Mouse (Mus musculus) T-cell, adult 2 months (primary cell): ENCODE measurements around the gene Slc25a25.
A peak's percentile ranks its signal among the peaks of the same experiment; 100 is the strongest.
"Not testable (repeated sequence)": the region's sequence is repeated elsewhere in the genome, so short reads cannot be mapped to it uniquely, and the experiment has no call there.

ENCODE experiments used
- DNase-seq: peaks from one replicate; pipeline ENCODE4 v3.0.0; 2022; ENCODE audit warnings: low spot score

The Slc25a25 gene

DNA sequence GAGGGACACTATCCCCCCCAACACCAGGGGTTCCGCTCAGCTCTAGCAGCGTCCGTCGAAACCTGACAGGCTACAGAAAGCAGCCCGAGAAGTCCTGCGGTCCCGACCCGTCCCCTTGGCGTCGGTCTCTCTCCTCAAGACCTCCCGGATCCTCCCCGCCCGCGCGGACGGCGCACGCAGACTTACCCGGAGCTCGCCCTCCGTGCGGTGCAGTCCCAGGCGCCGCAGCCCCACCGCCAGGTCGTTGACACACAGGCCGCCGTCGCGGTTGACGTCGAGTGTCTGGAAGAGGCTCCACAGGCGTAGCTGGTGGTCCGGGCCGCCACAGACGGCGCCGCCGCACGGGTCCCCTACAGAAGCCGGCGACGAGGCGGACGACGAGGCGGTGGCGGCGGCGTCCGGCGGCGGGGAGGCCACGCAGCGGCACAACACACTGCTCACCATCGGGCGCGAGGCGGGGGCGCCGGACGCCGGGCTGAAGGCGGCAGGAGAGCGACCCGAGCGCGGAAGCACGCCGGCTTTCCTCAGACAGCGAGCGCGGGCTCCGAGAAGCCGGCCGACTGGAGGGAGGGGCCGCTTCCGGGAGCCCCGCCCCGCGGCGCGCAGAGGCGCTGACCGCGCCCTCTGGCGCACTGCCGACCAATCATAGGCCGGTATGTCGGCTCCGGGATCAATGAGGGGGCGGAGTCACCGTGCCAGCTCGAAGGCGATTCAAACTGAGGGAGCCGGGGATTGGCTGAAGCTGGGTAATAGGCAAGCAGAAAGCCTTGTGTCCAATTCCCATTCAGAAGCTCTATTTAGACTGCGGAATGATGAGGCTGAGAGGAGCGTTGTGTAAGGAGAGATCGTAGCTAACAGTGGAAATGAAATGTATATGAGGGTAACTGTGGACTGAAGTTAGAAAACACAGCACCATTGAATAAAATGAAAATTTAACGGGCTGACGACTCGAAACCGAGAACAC is at the start of gene Slc25a25:
TSS of gene Slc25a25 (minus strand) at position 565 of the 964 bp plus-strand sequence.
- DNase-seq, result peak; percentile 97

DNA sequence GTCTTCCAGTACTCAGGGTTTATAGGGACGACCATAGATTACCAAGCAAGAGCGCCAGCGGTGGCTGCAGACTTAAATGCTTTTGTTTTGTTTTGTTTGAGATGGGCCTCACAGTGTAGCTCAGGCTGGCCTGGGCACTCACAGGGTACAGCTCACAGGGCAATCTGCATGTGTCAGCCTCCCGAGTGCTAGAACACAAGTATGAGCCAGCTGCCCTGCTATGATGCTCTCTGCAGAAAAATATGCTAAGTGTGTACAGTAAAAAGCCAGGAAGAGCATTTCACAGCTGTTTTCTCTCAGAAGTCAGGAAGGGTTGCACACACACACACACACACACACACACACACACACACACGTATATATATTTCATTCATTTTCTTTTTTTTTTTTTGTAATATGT is 49.2 kb upstream of the Slc25a25 start:
- no peak for DNase-seq

GRCm38 (mm10) chr2:32499365-32499764 is 48.1 kb upstream of the Slc25a25 start:
- no peak for DNase-seq

DNA sequence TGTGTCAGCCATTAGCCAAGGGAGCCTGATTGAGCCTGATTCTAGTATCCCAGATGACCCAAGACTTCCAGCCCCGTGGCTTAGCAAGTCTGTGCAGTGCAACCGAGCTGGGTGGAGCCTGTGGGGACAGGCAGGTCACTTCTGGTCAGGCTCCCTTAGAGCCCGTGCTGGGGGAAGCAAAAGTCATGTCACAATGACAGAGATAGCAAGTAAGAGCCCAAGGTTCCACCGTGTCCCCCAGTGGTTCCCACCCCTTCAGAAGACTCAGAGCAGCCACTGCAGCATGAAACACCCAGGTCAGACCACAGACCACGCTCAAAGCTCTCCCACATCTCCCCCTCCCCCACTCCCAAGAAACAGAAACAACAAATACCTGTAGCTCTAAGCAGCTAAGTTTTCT is 44.9 kb upstream of the Slc25a25 start:
- peak; percentile 80 for DNase-seq

DNA sequence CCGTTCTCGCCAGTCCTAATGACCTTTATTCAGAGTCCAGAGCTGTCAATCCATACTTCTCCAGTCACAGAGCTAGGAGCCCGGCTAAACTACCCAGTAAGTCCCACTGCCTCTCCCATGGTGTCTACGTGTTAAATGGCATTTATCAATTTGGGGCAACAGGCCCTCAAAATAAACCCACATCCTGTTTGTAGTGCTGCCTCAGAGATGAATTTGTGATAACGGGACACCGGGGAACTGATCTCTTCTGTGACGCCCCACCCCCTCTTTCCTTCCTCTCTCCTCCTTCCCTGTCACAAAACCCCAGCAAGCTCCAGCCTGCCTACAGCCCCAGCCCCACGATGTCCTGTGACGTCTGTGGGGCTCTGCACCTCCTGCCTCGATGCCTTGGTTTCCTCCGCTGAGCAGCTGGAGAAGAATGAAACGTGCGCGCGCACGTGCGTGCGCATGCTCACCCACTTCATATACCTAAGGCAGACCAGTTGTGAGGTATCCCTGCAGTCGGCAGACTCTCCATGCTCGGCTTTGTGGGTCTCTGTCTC is 44.0 kb upstream of the Slc25a25 start:
- DNase-seq, result peak; percentile 98

GRCm38 (mm10) chr2:32494522-32494921 is 43.3 kb upstream of the Slc25a25 start:
- no peak for DNase-seq

DNA sequence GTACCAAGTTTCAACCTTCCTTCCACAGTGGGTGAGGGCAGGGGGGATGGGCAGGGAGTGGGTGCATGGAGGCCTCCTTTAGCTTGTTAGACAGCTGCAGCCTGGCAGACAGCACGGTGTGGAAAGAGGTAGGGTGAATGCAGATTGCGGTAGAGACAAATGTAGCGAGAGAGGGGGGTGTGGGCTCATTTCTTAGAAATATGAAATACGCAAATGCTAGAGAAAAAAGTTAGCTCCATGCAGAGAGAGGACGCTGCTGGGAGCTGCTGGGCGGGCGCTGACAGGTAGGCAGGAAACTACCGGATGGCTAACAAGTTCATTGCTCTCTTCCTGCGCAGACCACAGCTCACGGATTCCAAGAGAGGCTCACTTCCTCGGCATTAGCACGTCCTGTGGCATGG is 42.1 kb upstream of the Slc25a25 start:
- DNase-seq, result peak; percentile 95

DNA sequence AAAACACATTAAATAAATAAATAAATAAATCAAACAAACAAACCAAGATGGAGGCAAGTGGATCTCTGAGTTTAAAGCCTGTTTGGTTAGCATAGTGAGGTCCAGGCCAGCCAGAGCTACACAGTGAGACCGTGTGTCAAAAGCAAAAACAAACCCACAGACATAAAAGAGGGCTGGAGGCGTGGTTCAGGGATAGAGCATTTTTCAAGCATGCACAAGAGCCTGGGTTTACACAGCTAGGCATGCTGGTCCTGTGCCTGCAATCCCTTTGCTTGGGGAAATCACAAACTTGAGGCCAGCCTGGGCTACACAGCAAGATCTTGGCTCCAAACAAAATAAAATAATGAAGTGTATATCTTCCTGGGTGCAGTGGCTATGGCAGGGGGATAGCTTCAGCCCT is 41.4 kb upstream of the Slc25a25 start:
- peak; percentile 64 for DNase-seq

DNA sequence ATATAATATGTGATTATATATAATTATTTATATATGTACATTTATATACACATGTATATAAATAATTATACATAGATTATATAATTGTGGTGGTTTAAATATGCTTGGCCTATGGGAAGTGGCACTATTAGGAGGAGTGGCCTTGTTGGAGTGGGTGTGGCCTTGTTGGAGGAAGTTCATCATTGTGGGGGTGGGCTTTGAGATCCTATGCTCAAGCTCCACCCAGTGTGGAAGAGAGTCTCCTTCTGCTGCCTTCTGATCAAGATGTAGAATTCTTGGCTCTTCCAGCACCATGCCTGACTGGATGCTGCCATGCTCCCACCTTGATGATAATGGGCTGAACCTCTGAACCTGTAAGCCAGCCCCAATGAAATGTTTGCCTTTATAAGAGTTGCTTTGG is 39.5 kb upstream of the Slc25a25 start:
- DNase-seq, result not testable (repeated sequence)

DNA sequence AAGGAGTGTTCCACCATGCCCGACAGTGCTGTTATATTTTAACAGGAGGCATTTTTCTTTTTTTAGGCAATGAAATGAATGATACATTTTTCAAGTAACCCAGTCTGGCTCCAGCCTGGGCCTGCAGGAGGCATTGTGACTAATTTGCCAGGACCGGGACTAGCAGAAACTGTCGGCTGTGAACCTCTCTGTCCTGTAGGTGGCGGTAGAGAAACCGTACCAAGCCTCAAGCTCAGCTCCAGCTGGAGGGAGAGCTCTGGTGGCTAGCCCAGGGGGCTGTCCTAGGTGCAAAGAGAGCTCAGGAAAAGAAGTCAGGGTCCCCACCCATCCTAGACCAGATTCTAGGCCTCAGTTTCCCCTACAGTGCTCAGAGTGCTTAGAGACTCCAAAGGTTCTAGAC is 37.4 kb upstream of the Slc25a25 start:
- DNase-seq, result peak; percentile 83

DNA sequence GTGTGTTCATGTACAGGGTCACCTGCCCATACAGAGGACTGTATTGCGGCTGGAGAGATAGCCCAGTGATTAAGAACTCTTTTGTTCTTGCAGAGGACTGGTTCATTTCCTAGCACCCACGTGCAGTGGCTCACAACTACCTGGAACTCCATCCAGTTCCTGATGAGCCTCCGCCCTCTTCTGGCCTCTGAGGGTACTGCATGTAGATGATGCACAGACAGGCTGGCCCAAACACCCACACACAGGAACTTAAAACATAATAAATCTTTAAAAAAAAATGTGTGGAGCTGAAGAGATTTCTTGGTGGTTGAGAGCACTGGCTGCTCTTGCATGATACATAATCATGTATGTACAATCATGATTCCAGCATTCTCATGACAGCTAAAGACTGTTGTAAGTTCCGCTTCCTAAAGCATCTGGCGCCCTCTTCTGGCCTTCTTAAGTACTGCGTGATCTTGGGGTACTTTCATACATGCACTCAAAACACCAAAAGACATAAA is 35.9 kb upstream of the Slc25a25 start:
- peak; percentile 87 for DNase-seq

DNA sequence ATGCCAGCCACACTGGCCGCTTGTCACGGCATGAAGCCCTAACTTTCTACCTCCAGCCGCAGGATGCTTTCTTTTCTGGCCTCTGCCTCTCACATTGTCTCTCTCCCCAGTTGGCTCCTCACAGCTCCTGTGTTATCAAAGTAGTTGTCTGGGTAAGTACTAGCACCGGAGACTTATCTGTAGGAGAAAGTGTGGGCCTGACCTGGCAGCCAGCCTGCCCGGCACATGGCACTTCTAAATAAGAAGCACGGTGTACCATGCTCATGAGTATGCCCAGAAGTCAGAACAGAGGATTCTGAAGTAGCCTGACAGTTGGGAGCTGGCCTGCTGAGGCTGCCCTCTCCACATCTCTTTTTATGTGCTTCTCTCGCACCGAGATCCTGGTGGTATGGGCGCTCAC is 34.9 kb upstream of the Slc25a25 start:
- no peak for DNase-seq

DNA sequence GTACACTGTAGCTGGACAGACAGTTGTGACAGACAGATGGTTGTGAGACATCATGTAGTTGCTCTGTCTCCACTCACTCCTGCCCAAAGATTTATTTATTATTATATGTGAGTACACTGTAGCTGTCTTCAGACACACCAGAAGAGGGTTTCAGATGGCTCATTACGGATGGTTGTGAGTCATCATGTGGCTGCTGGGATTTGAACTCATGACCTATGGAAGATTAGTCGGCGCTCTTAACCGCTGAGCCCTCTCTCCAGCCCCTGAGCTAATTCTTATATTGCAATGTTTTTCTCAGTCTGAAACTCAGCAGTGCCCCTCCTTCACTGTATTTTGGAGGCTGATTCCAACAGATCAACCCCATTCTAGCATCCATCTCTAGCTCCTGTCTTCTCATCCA is 34.5 kb upstream of the Slc25a25 start:
- DNase-seq, result no peak

- no peak for DNase-seq
These were observed 33.7 kb upstream of the Slc25a25 start for GRCm38 (mm10) chr2:32484933-32485332.

DNA sequence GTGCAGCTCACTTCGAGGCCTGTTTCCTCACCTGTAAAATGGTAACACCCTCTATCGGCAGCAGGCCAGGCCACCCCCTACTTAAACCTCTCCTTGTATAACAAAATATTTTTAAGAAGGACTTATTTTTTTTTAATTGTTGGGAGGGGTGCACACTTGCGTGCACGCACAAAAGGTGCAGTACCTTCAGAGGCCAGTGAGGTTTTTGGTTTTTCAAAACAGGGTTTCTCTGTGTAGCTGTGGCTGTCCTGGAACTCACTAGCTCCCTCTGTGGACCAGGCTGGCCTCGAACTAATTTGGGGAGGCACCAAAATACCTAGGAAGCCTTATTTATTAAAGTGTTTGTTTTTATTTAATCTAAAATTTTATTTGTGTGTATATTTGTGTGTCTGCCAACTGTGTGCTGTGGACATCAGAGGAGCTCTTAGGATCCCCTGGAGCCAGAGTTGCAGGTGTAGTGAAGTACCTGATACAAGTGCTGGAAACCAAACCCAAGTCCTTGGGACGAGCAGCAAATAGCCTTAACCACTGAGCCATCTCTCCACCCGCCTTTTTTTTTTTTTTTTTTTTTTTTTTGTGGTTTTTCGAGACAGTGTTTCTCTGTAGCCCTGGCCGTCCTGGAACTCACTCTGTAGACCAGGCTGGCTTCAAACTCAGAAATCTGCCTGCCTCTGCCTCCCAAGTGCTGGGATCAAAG is 32.1 kb upstream of the Slc25a25 start:
- DNase-seq, result peak; percentile 53

DNA sequence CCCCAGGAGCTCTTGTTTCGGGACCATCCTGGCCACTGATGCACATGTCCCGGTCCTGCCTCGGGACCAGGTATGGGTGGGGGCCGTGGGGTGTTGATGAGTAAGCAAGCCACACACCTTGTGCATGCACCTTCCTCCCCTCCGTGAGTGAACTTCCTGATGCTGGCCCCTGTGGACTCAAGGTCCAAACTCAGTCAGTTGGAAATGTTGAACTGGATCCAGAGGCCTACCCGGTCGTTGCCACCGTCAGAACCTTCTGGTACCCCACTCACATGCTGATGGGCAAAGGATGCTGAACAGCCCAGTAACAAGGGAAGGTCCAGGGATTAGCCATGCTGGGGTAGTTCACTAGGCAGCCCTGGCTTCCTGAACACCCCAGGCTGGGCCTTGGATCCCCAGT is 31.1 kb upstream of the Slc25a25 start:
- DNase-seq, result no peak

DNA sequence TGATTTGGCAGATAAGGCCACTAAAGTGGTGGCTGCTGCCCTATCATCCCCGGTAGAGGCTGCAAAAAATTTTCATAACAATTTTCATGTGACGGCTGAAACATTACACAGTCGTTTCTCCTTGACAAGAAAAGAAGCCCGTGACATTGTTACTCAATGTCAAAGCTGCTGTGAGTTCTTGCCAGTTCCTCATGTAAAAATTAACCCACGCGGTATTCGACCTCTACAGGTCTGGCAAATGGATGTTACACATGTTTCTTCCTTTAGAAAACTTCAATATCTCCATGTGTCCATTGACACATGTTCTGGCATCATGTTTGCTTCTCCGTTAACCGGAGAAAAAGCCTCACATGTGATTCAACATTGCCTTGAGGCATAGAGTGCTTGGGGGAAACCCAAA is 24.1 kb upstream of the Slc25a25 start:
- not testable (repeated sequence) for DNase-seq

DNA sequence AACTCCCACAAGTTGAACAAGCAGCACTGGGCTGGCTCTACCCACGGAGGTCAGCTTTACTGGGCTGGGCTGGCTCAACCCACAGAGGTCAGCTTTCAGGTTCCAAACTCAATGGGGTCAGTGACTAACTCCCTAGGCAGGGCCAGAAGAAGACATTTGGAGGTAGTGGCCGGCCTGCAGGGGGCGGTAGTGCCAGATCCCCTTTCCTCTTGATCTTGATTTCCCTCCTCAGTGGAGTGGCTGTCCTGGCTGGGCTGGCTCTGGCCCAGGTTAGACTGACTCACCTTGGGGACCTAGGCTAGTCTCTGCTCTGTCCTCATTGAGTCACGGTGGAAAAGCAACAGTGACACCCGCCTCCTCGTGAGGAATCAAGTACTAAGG is 20.4 kb upstream of the Slc25a25 start:
- DNase-seq, result no peak

DNA sequence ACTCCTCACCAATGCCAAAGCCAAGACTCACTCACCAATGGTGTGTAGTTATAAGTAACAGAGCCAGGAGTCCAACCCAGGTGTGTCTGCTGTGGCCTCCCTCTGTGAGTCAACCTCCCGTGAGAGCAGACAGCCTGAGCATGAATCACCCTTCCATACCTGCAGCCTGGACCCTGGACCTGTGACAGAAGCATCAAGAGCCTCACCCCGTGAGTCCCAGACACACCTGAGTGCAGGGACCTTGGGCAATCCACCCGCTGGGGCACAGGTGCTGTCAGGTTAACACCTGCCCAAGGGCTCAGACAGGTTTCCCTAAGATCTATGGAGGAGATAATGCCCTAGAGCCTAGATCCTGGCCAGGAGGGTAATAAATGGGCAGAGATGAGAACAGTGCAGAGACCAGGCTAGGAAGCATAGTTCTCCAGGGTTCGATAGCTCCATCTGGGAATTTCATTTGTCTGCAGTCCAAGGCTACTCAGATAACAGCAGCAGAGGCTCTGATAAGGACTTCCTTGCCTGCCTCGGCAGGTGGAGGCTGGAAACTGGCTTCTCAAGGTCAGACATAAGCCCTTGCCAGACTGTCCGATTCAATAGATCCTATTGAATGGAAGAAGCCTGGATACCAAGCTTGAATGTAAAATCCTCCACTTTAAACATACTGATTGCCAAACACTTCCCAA is 19.9 kb upstream of the Slc25a25 start:
- DNase-seq, result no peak

DNA sequence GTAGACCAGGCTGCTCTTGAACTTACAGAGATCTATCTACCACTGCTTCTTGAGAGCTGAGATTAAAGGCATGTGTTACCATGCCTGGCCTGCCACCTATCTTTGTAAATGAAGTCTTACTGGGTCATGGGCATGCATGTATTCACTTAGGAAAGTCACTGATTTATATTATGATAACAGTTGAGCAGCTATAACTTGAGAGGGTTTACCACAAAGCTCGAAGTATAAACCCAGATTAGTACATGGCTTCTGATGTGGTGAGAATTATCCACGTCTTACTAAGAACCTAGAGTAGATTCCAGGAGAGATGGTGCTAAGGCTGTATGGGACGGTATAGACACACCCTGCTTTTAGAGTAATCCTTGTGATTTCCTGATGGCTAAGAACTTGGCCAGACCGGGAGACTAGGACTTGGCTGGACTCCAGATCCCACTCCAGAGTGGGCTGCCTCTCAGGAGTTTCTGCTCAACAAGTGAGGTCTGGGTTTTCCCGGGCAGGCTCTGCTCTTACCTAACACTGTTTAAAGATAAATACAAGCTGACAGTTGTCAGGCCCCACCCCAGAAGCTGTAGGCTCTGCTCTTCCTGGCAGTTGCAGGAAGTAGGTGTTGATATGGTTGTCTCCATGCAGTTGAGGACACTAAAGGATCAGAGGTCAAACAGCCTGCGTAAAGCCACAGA is 13.1 kb upstream of the Slc25a25 start:
- peak; percentile 34 for DNase-seq

DNA sequence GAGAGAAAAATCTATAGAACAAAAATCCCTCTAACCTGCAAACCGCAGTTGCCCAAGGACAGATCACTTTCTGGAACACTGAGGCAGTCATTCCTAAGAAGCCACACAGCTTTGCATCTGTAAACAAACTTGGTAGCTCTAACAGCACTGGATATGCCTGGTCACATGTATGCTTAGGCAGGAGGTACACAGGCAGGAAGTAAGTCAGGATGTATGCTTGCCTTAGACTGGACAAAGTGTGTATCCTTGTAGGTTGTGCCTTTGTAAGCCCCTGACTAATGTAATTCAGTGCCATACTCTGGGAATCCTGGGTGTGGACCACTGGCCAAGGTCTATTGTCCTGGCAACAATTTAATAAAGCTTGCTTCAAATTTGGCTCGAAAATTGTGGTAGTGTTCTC is 12.5 kb upstream of the Slc25a25 start:
- no peak for DNase-seq

- no peak for DNase-seq
These were observed 8.4 kb upstream of the Slc25a25 start for GRCm38 (mm10) chr2:32459657-32460056.
